Mouse (Mus musculus): ENCODE data around the gene Casp6. TPM values are rescaled to one million over a fixed set of nuclear protein-coding genes. Genes with fewer than 3 reads are reported as not detected.

Casp6 gene
- polyA plus RNA-seq, 1 experiment from 2014 or later = 25.0 TPM

Other genes starting within 250 kb of the Casp6 start
- 2.2 and 2.9 TPM in 2 replicates for gene Egf, start 146.1 kb upstream of the Casp6 start, polyA plus RNA-seq (2014; fragmentation: Nextera tagmentation; extraction: Ambion mirVana)
- gene Lrit3, start 97.4 kb upstream of the Casp6 start, polyA plus RNA-seq (2014; fragmentation: Nextera tagmentation; extraction: Ambion mirVana) = not detected in 2 replicates
- 0.13 TPM in 1 of 2 replicates, not detected in the other for gene Rrh, start 78.8 kb upstream of the Casp6 start, polyA plus RNA-seq (2014; fragmentation: Nextera tagmentation; extraction: Ambion mirVana)
- 18.7 and 20.9 TPM in 2 replicates for gene Gar1, start 70.0 kb upstream of the Casp6 start, polyA plus RNA-seq (2014; fragmentation: Nextera tagmentation; extraction: Ambion mirVana)
- 0.56 and 0.97 TPM in 2 replicates for gene Cfi, start 65.5 kb upstream of the Casp6 start, polyA plus RNA-seq (2014; fragmentation: Nextera tagmentation; extraction: Ambion mirVana)
- 38.4 and 47.0 TPM in 2 replicates for gene Pla2g12a, start 22.8 kb upstream of the Casp6 start, polyA plus RNA-seq (2014; fragmentation: Nextera tagmentation; extraction: Ambion mirVana)
- gene Mcub, start 68.8 kb downstream of the Casp6 start, polyA plus RNA-seq (2014; fragmentation: Nextera tagmentation; extraction: Ambion mirVana) = 5.2 and 5.4 TPM in 2 replicates
- gene Sec24b, start 160.1 kb downstream of the Casp6 start, polyA plus RNA-seq (2014; fragmentation: Nextera tagmentation; extraction: Ambion mirVana) = 35.0 and 38.5 TPM in 2 replicates
- gene Col25a1, start 230.1 kb downstream of the Casp6 start, polyA plus RNA-seq (2014; fragmentation: Nextera tagmentation; extraction: Ambion mirVana) = 6.3 and 8.1 TPM in 2 replicates

All from hindbrain, embryonic 14.5 days (tissue).